Mouse (Mus musculus): ENCODE results near the gene Calr. TPM values are rescaled to one million over a fixed set of nuclear protein-coding genes. Genes with fewer than 3 reads are reported as not detected.
"Not testable (repeated sequence)": the region's sequence is repeated elsewhere in the genome, so short reads cannot be mapped to it uniquely, and the experiment has no call there.

The Calr gene
- total RNA-seq, 2 experiments from 2014 or later, result 480 to 531 TPM

GRCm38 (mm10) chr8:84845355-84846093, 1.2 kb downstream of the Calr start:
- no peak for DNase-seq (ENCODE audit: low spot score in 2 of 2)

- DNase-seq (ENCODE audit: low spot score in 2 of 2), result no peak
Measured at GRCm38 (mm10) chr8:84844397-84845070, 2.2 kb downstream of the Calr start.

- DNase-seq (ENCODE audit: low spot score in 2 of 2), result no peak
Measured at GRCm38 (mm10) chr8:84841514-84841913, 5.2 kb downstream of the Calr start.

GRCm38 (mm10) chr8:84840248-84840999, 6.3 kb downstream of the Calr start, which contains the start of gene Rad23a:
Gene Rad23a, minus strand, starts transcription at chr8:84840665.
- peak; percentile 77 to 79 for DNase-seq (ENCODE audit: low spot score in 2 of 2)

- DNase-seq (ENCODE audit: low spot score in 2 of 2), result no peak
Measured at GRCm38 (mm10) chr8:84839875-84840247, 6.9 kb downstream of the Calr start.

- no peak for DNase-seq (ENCODE audit: low spot score in 2 of 2)
Measured at GRCm38 (mm10) chr8:84839411-84839810, 7.3 kb downstream of the Calr start.

GRCm38 (mm10) chr8:84838513-84838912, 8.2 kb downstream of the Calr start:
- DNase-seq (ENCODE audit: low spot score in 2 of 2), result no peak

- no peak for DNase-seq (ENCODE audit: low spot score in 2 of 2)
Measured at GRCm38 (mm10) chr8:84837912-84838470, 8.7 kb downstream of the Calr start.

GRCm38 (mm10) chr8:84837149-84837911, 9.4 kb downstream of the Calr start:
- DNase-seq (ENCODE audit: low spot score in 2 of 2), result no peak

- DNase-seq (ENCODE audit: low spot score in 2 of 2), result no peak
Measured at GRCm38 (mm10) chr8:84834866-84835855, 11.6 kb downstream of the Calr start.

- DNase-seq (ENCODE audit: low spot score in 2 of 2), result no peak
Measured at GRCm38 (mm10) chr8:84834002-84834865, 12.5 kb downstream of the Calr start.

GRCm38 (mm10) chr8:84832759-84833742, 13.7 kb downstream of the Calr start:
- no peak for DNase-seq (ENCODE audit: low spot score in 2 of 2)

- peak; percentile 67 to 69 for DNase-seq (ENCODE audit: low spot score in 2 of 2)
Measured at GRCm38 (mm10) chr8:84832034-84832717, 14.6 kb downstream of the Calr start.

GRCm38 (mm10) chr8:84831490-84831889, 15.2 kb downstream of the Calr start, which contains the start of gene Gadd45gip1:
Gene Gadd45gip1, plus strand, starts transcription at chr8:84831522.
- no peak for DNase-seq (ENCODE audit: low spot score in 2 of 2)

- not testable (repeated sequence) for DNase-seq (ENCODE audit: low spot score in 2 of 2)
Measured at GRCm38 (mm10) chr8:84826518-84826917, 20.2 kb downstream of the Calr start.

GRCm38 (mm10) chr8:84825636-84826035, 21.1 kb downstream of the Calr start:
- no peak for DNase-seq (ENCODE audit: low spot score in 2 of 2)

GRCm38 (mm10) chr8:84823653-84824052, 23.1 kb downstream of the Calr start:
- no peak for DNase-seq (ENCODE audit: low spot score in 2 of 2)
